Mouse (Mus musculus) midbrain, embryonic 16.5 days (tissue): Measurements from ENCODE around the gene Aak1. TPM values are rescaled to one million over a fixed set of nuclear protein-coding genes. Genes with fewer than 3 reads are reported as not detected.
"Not testable (repeated sequence)": the region's sequence is repeated elsewhere in the genome, so short reads cannot be mapped to it uniquely, and the experiment has no call there.

Experiments
- ATAC-seq: fragments of 200-750 bp; cut with Nextera tagmentation; 2 replicates; pipeline ENCODE4 v1.8.0; 2017; ENCODE audit warnings: moderate TSS enrichment
- H3K27ac ChIP-seq: fragments of 300-500 bp; sonication (generic); 2 replicates; pipeline ENCODE4 v1.5.1; 2014; ENCODE audit warnings: mild to moderate bottlenecking, low read length, mixed read lengths
- H3K27me3 ChIP-seq: fragments of 300-500 bp; sonication (generic); 2 replicates; pipeline ENCODE4 v1.6.1; 2014; ENCODE audit warnings: low read depth, low read length, mixed read lengths; ENCODE audit not compliant: control insufficient read depth, insufficient read depth
- H3K36me3 ChIP-seq: fragments of 300-500 bp; sonication (generic); 2 replicates; pipeline ENCODE4 v1.6.1; 2014; ENCODE audit warnings: mild to moderate bottlenecking, low read length, moderate library complexity, mixed read lengths; ENCODE audit not compliant: control insufficient read depth, insufficient read depth
- H3K4me1 ChIP-seq: fragments of 300-500 bp; sonication (generic); 2 replicates; pipeline ENCODE4 v1.6.1; 2014; ENCODE audit warnings: mild to moderate bottlenecking, low read length, mixed read lengths; ENCODE audit not compliant: control insufficient read depth, insufficient read depth
- H3K4me2 ChIP-seq: fragments of 300-500 bp; sonication (generic); 2 replicates; pipeline ENCODE4 v1.6.1; 2014; ENCODE audit warnings: mild to moderate bottlenecking, low read length, mixed read lengths
- H3K4me3 ChIP-seq: fragments of 300-500 bp; sonication (generic); 2 replicates; pipeline ENCODE4 v1.5.1; 2014; ENCODE audit warnings: low read depth, mild to moderate bottlenecking, low read length, moderate library complexity, mixed read lengths
- H3K9ac ChIP-seq: fragments of 300-500 bp; sonication (generic); 2 replicates; pipeline ENCODE4 v1.6.1; 2014; ENCODE audit warnings: low read depth, low read length, mixed read lengths
- H3K9me3 ChIP-seq: fragments of 300-500 bp; sonication (generic); replicated peaks from 2 replicates; pipeline ENCODE4 v1.6.1; 2014; ENCODE audit warnings: mild to moderate bottlenecking, low read length, mixed read lengths; ENCODE audit not compliant: control insufficient read depth, poor library complexity, severe bottlenecking
- WGBS: fragments of 180-500 bp; shearing (Covaris S2); extraction: QIAGEN DNeasy Blood & Tissue Kit; methylation state at CpG from one replicate; pipeline ENCODE4 v1.1.7; 2014; 5-methylcytosine and 5-hydroxymethylcytosine counted together
- polyA plus RNA-seq: library from polyadenylated mRNA; unstranded; fragments of >200 nt; fragmentation: Nextera tagmentation; extraction: Ambion mirVana; gene quantifications from 2 replicates; pipeline ENCODE4 v1.2.1, GENCODE M21; 2015

Gene Aak1
- polyA plus RNA-seq, 1 experiment from 2014 or later: 44.6 TPM

GRCm38 (mm10) chr6:87042004-87042336, 192.7 kb downstream of the Aak1 start:
- Histone ChIP-seq H3K36me3 (no peaks in the 10 kb centered on the region), H3K4me1 (peaks cover 18% of the 10 kb centered on the region), H3K4me2 (peak overlapping the region; percentile 66), H3K9ac (peak overlapping the region; percentile 98), H3K27ac (peak overlapping the region; percentile 99), H3K4me3 (peak overlapping the region; percentile 83), H3K27me3 (no peaks in the 10 kb centered on the region), H3K9me3 (no peaks in the 10 kb centered on the region)
- under 1% methylated on average over 11 of the region's 11 CpGs for WGBS
- ATAC-seq: peak; percentile 25

GRCm38 (mm10) chr6:87042337-87043130, 193.2 kb downstream of the Aak1 start, which contains the start of gene Gfpt1:
Gfpt1 (plus strand) TSS chr6:87042846.
- no peaks in the 10 kb centered on the region for H3K36me3 ChIP-seq
- WGBS: under 1% methylated on average over 65 of the region's 68 CpGs
- peak within 1 kb of the TSS; percentile 83 for H3K4me3 ChIP-seq
- peak within 1 kb of the TSS; percentile 99 for H3K27ac ChIP-seq
- H3K4me1 ChIP-seq: peaks cover 18% of the 10 kb centered on the region
- peak; percentile 98 for ATAC-seq
- H3K4me2 ChIP-seq: peak within 1 kb of the TSS; percentile 66
- H3K9me3 ChIP-seq: no peaks in the 10 kb centered on the region
- H3K27me3 ChIP-seq: no peaks in the 10 kb centered on the region
- peak within 1 kb of the TSS; percentile 98 for H3K9ac ChIP-seq

- 3% methylated on average over 9 of the region's 9 CpGs for WGBS
- H3K4me1 ChIP-seq: peaks cover 18% of the 10 kb centered on the region
- H3K36me3 ChIP-seq: no peaks in the 10 kb centered on the region
- H3K9me3 ChIP-seq: no peaks in the 10 kb centered on the region
- H3K27ac ChIP-seq: peak overlapping the region; percentile 99
- H3K4me2 ChIP-seq: peak overlapping the region; percentile 66
- peak overlapping the region; percentile 83 for H3K4me3 ChIP-seq
- H3K9ac ChIP-seq: peak overlapping the region; percentile 98
- peak; percentile 50 for ATAC-seq
- no peaks in the 10 kb centered on the region for H3K27me3 ChIP-seq
Measured at GRCm38 (mm10) chr6:87043131-87043516, 193.8 kb downstream of the Aak1 start.

- Histone ChIP-seq H3K4me1 (peaks cover 18% of the 10 kb centered on the region), H3K4me2 (no peak overlapping the region), H3K9ac (no peak overlapping the region), H3K27me3 (no peaks in the 10 kb centered on the region), H3K27ac (no peak overlapping the region), H3K36me3 (peaks cover 2% of the 10 kb centered on the region; the same call in 1 of the 2 replicates), H3K9me3 (no peaks in the 10 kb centered on the region), H3K4me3 (no peak overlapping the region)
- no peak for ATAC-seq
- WGBS: 86% methylated on average over 2 of the region's 2 CpGs
Measured at GRCm38 (mm10) chr6:87044895-87045294, 195.6 kb downstream of the Aak1 start.

GRCm38 (mm10) chr6:87045507-87045906, 196.2 kb downstream of the Aak1 start:
- Histone ChIP-seq H3K36me3 (peaks cover 2% of the 10 kb centered on the region; the same call in 1 of the 2 replicates), H3K4me1 (peaks cover 18% of the 10 kb centered on the region), H3K9me3 (no peaks in the 10 kb centered on the region), H3K27ac (no peak overlapping the region), H3K9ac (no peak overlapping the region), H3K4me2 (no peak overlapping the region), H3K27me3 (no peaks in the 10 kb centered on the region), H3K4me3 (no peak overlapping the region)
- 61% methylated on average over 3 of the region's 3 CpGs for WGBS
- no peak for ATAC-seq

GRCm38 (mm10) chr6:87048712-87049111, 199.4 kb downstream of the Aak1 start:
- not testable (repeated sequence) for H3K4me2 ChIP-seq, H3K27me3 ChIP-seq

GRCm38 (mm10) chr6:87051886-87052425, 202.6 kb downstream of the Aak1 start:
- no peaks in the 10 kb centered on the region for H3K9me3 ChIP-seq
- peaks cover 48% of the 10 kb centered on the region for H3K36me3 ChIP-seq
- H3K27ac ChIP-seq: no peak overlapping the region
- no peaks in the 10 kb centered on the region for H3K4me1 ChIP-seq
- WGBS: 95% methylated on average over 10 of the region's 10 CpGs
- H3K4me2 ChIP-seq: no peak overlapping the region
- no peak overlapping the region for H3K9ac ChIP-seq
- ATAC-seq: no peak
- no peak overlapping the region for H3K4me3 ChIP-seq
- H3K27me3 ChIP-seq: no peaks in the 10 kb centered on the region

More at GRCm38 (mm10) chr6:87048712-87049111, 199.4 kb downstream of the Aak1 start:
- not testable (repeated sequence) for H3K9me3 ChIP-seq, ATAC-seq, H3K9ac ChIP-seq, H3K4me3 ChIP-seq, H3K27ac ChIP-seq
- 95% methylated on average over 7 of the region's 7 CpGs for WGBS
- peaks cover 24% of the 10 kb centered on the region for H3K36me3 ChIP-seq
- peaks cover 13% of the 10 kb centered on the region for H3K4me1 ChIP-seq
